Mouse (Mus musculus) testis, adult 2 months (tissue): ENCODE measurements at regions not wholly inside any gene's neighbourhood (a gene's known extent, or its start where the extent isn't known, plus 50 kb on each side); places are given as distances from the start of the nearest gene placed in this dataset.

Experiments
- CTCF ChIP-seq: fragments of 200-500 bp; IDR thresholded peaks from 2 replicates; pipeline ENCODE4 v1.5.1; 2012; ENCODE audit warnings: low read depth, mild to moderate bottlenecking, inconsistent platforms, low read length, moderate library complexity; ENCODE audit not compliant: control insufficient read depth, insufficient read depth, insufficient replicate concordance
- POLR2A ChIP-seq: fragments of 200-500 bp; IDR thresholded peaks from 2 replicates; pipeline ENCODE4 v1.6.1; 2012; ENCODE audit warnings: low read depth, mild to moderate bottlenecking, inconsistent platforms, low read length, moderate library complexity; ENCODE audit not compliant: control insufficient read depth

DNA sequence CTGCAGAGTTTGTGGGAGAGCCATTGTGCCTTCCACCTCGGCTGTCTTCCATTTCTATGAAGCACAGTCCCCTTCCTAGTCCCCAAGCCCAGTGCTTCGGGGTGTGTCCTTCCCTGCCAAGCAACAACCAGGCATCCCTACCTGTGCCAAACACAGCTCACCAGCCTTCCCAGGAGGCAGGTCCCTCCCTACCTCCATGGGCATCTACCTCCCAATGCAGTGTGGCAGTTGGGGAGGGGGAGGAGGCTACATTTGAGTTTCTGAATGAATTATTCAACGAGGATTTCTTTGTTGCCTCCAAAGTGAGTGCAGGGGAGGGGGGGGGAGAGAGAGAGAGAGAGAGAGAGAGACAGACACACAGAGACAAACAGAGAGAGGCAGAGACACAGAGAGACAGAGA, 110.8 kb downstream of the Gm26897 start:
- TF ChIP-seq CTCF (no peak), POLR2A (no peak)
